Mouse (Mus musculus): ENCODE results near the gene Zfp719. TPM values are rescaled to one million over a fixed set of nuclear protein-coding genes. Genes with fewer than 3 reads are reported as not detected.

The Zfp719 gene
- polyA plus RNA-seq, 1 experiment from 2014 or later, result 18.4 TPM

GRCm38 (mm10) chr7:43625065-43625464 lies 45.7 kb downstream of the Zfp719 start:
- Histone ChIP-seq H3K36me3 (ENCODE audit: control insufficient read depth, insufficient read depth, low read length) (no peaks in the 10 kb centered on the region), H3K9me3 (ENCODE audit: control insufficient read depth, low read length) (no peaks in the 10 kb centered on the region), H3K27ac (ENCODE audit: low read depth, low read length) (no peak overlapping the region), H3K4me3 (ENCODE audit: low read depth, low read length) (no peak overlapping the region), H3K4me2 (ENCODE audit: low read depth) (no peak overlapping the region), H3K27me3 (ENCODE audit: control insufficient read depth, insufficient read depth, low read length) (no peaks in the 10 kb centered on the region), H3K4me1 (ENCODE audit: control insufficient read depth, insufficient read depth, low read length) (no peaks in the 10 kb centered on the region), H3K9ac (ENCODE audit: low read length) (no peak overlapping the region)
- ATAC-seq (ENCODE audit: insufficient read depth, low FRiP score, low TSS enrichment) (no peak), DNase-seq (ENCODE audit: low spot score) (no peak)
- 74% methylated on average over 3 of the region's 3 CpGs for WGBS

GRCm38 (mm10) chr7:43625794-43626422 lies 46.5 kb downstream of the Zfp719 start:
- ATAC-seq (ENCODE audit: insufficient read depth, low FRiP score, low TSS enrichment) (no peak), DNase-seq (ENCODE audit: low spot score) (no peak)
- Histone ChIP-seq H3K27me3 (ENCODE audit: control insufficient read depth, insufficient read depth, low read length) (no peaks in the 10 kb centered on the region), H3K4me3 (ENCODE audit: low read depth, low read length) (no peak overlapping the region), H3K36me3 (ENCODE audit: control insufficient read depth, insufficient read depth, low read length) (no peaks in the 10 kb centered on the region), H3K27ac (ENCODE audit: low read depth, low read length) (no peak overlapping the region), H3K9ac (ENCODE audit: low read length) (no peak overlapping the region), H3K4me2 (ENCODE audit: low read depth) (no peak overlapping the region), H3K9me3 (ENCODE audit: control insufficient read depth, low read length) (no peaks in the 10 kb centered on the region), H3K4me1 (ENCODE audit: control insufficient read depth, insufficient read depth, low read length) (no peaks in the 10 kb centered on the region)
- WGBS, result 85% methylated on average over 8 of the region's 8 CpGs

- WGBS, result 63% methylated on average over 4 of the region's 4 CpGs
- ATAC-seq (ENCODE audit: insufficient read depth, low FRiP score, low TSS enrichment) (no peak), DNase-seq (ENCODE audit: low spot score) (no peak)
- Histone ChIP-seq H3K27me3 (ENCODE audit: control insufficient read depth, insufficient read depth, low read length) (no peaks in the 10 kb centered on the region), H3K4me3 (ENCODE audit: low read depth, low read length) (no peak overlapping the region), H3K9ac (ENCODE audit: low read length) (no peak overlapping the region), H3K36me3 (ENCODE audit: control insufficient read depth, insufficient read depth, low read length) (no peaks in the 10 kb centered on the region), H3K4me2 (ENCODE audit: low read depth) (no peak overlapping the region), H3K4me1 (ENCODE audit: control insufficient read depth, insufficient read depth, low read length) (no peaks in the 10 kb centered on the region), H3K9me3 (ENCODE audit: control insufficient read depth, low read length) (no peaks in the 10 kb centered on the region), H3K27ac (ENCODE audit: low read depth, low read length) (no peak overlapping the region)
Measured at GRCm38 (mm10) chr7:43633940-43634339, 54.5 kb downstream of the Zfp719 start.

GRCm38 (mm10) chr7:43634500-43634899 lies 55.1 kb downstream of the Zfp719 start, which contains the start of gene Ceacam18:
Ceacam18 (plus strand) TSS chr7:43634707.
- no peak within 1 kb of the TSS for H3K4me3 ChIP-seq (ENCODE audit: low read depth, low read length)
- WGBS, result 74% methylated on average over 6 of the region's 6 CpGs
- H3K36me3 ChIP-seq (ENCODE audit: control insufficient read depth, insufficient read depth, low read length), result no peaks in the 10 kb centered on the region
- no peaks in the 10 kb centered on the region for H3K9me3 ChIP-seq (ENCODE audit: control insufficient read depth, low read length)
- ATAC-seq (ENCODE audit: insufficient read depth, low FRiP score, low TSS enrichment) (no peak), DNase-seq (ENCODE audit: low spot score) (no peak)
- no peaks in the 10 kb centered on the region for H3K27me3 ChIP-seq (ENCODE audit: control insufficient read depth, insufficient read depth, low read length)
- no peak within 1 kb of the TSS for H3K9ac ChIP-seq (ENCODE audit: low read length)
- H3K4me2 ChIP-seq (ENCODE audit: low read depth), result no peak within 1 kb of the TSS
- no peaks in the 10 kb centered on the region for H3K4me1 ChIP-seq (ENCODE audit: control insufficient read depth, insufficient read depth, low read length)
- H3K27ac ChIP-seq (ENCODE audit: low read depth, low read length), result no peak within 1 kb of the TSS

- H3K4me2 ChIP-seq (ENCODE audit: low read depth), result no peak overlapping the region
- no peak for ATAC-seq (ENCODE audit: insufficient read depth, low FRiP score, low TSS enrichment)
Measured at GRCm38 (mm10) chr7:43636194-43636593, 56.8 kb downstream of the Zfp719 start.

GRCm38 (mm10) chr7:43637118-43637517 lies 57.7 kb downstream of the Zfp719 start:
- Histone ChIP-seq H3K36me3 (ENCODE audit: control insufficient read depth, insufficient read depth, low read length) (no peaks in the 10 kb centered on the region), H3K27me3 (ENCODE audit: control insufficient read depth, insufficient read depth, low read length) (no peaks in the 10 kb centered on the region), H3K9me3 (ENCODE audit: control insufficient read depth, low read length) (no peaks in the 10 kb centered on the region), H3K4me3 (ENCODE audit: low read depth, low read length) (no peak overlapping the region), H3K9ac (ENCODE audit: low read length) (no peak overlapping the region), H3K27ac (ENCODE audit: low read depth, low read length) (no peak overlapping the region), H3K4me2 (ENCODE audit: low read depth) (no peak overlapping the region), H3K4me1 (ENCODE audit: control insufficient read depth, insufficient read depth, low read length) (no peaks in the 10 kb centered on the region)
- DNase-seq (ENCODE audit: low spot score), result no peak
- no peak for ATAC-seq (ENCODE audit: insufficient read depth, low FRiP score, low TSS enrichment)
- WGBS, result 83% methylated on average over 1 of the region's 1 CpGs

More at GRCm38 (mm10) chr7:43636194-43636593, 56.8 kb downstream of the Zfp719 start:
- Histone ChIP-seq H3K4me3 (ENCODE audit: low read depth, low read length) (no peak overlapping the region), H3K4me1 (ENCODE audit: control insufficient read depth, insufficient read depth, low read length) (no peaks in the 10 kb centered on the region), H3K36me3 (ENCODE audit: control insufficient read depth, insufficient read depth, low read length) (no peaks in the 10 kb centered on the region), H3K9ac (ENCODE audit: low read length) (no peak overlapping the region), H3K9me3 (ENCODE audit: control insufficient read depth, low read length) (no peaks in the 10 kb centered on the region), H3K27me3 (ENCODE audit: control insufficient read depth, insufficient read depth, low read length) (no peaks in the 10 kb centered on the region), H3K27ac (ENCODE audit: low read depth, low read length) (no peak overlapping the region)
- DNase-seq (ENCODE audit: low spot score), result no peak
- 82% methylated on average over 2 of the region's 2 CpGs for WGBS

GRCm38 (mm10) chr7:43642587-43642986 lies 63.2 kb downstream of the Zfp719 start:
- no peak overlapping the region for H3K4me3 ChIP-seq (ENCODE audit: low read depth, low read length)
- no peaks in the 10 kb centered on the region for H3K36me3 ChIP-seq (ENCODE audit: control insufficient read depth, insufficient read depth, low read length)
- no peaks in the 10 kb centered on the region for H3K4me1 ChIP-seq (ENCODE audit: control insufficient read depth, insufficient read depth, low read length)
- H3K9ac ChIP-seq (ENCODE audit: low read length), result no peak overlapping the region
- 82% methylated on average over 5 of the region's 5 CpGs for WGBS
- H3K4me2 ChIP-seq (ENCODE audit: low read depth), result no peak overlapping the region
- no peak overlapping the region for H3K27ac ChIP-seq (ENCODE audit: low read depth, low read length)
- DNase-seq (ENCODE audit: low spot score) (no peak), ATAC-seq (ENCODE audit: insufficient read depth, low FRiP score, low TSS enrichment) (no peak)
- H3K27me3 ChIP-seq (ENCODE audit: control insufficient read depth, insufficient read depth, low read length), result no peaks in the 10 kb centered on the region
- H3K9me3 ChIP-seq (ENCODE audit: control insufficient read depth, low read length), result no peaks in the 10 kb centered on the region

Other genes starting within 250 kb of the Zfp719 start
- gene Siglecf, start 228.3 kb upstream of the Zfp719 start, polyA plus RNA-seq (2014; fragmentation: Nextera tagmentation; extraction: Ambion mirVana), result 0.13 and 0.53 TPM in 2 replicates
- 0.08 and 0.19 TPM in 2 replicates for gene Siglecg, start 171.4 kb upstream of the Zfp719 start, polyA plus RNA-seq (2014; fragmentation: Nextera tagmentation; extraction: Ambion mirVana)
- not detected in 2 replicates for gene Lim2, start 151.9 kb upstream of the Zfp719 start, polyA plus RNA-seq (2014; fragmentation: Nextera tagmentation; extraction: Ambion mirVana)
- gene Nkg7, start 142.5 kb upstream of the Zfp719 start, polyA plus RNA-seq (2014; fragmentation: Nextera tagmentation; extraction: Ambion mirVana), result not detected in 2 replicates
- not detected in 2 replicates for gene Cldnd2, start 138.8 kb upstream of the Zfp719 start, polyA plus RNA-seq (2014; fragmentation: Nextera tagmentation; extraction: Ambion mirVana)
- gene Etfb, start 135.5 kb upstream of the Zfp719 start, polyA plus RNA-seq (2014; fragmentation: Nextera tagmentation; extraction: Ambion mirVana), result 207 and 224 TPM in 2 replicates
- gene Gm45233, start 135.5 kb upstream of the Zfp719 start, polyA plus RNA-seq (2014; fragmentation: Nextera tagmentation; extraction: Ambion mirVana), result not detected in 2 replicates
- gene Vsig10l, start 116.5 kb upstream of the Zfp719 start, polyA plus RNA-seq (2014; fragmentation: Nextera tagmentation; extraction: Ambion mirVana), result 2.0 and 4.0 TPM in 2 replicates
- gene Iglon5, start 89.5 kb upstream of the Zfp719 start, polyA plus RNA-seq (2014; fragmentation: Nextera tagmentation; extraction: Ambion mirVana), result 2.4 and 2.7 TPM in 2 replicates
- gene 4931406B18Rik, start 73.7 kb upstream of the Zfp719 start, polyA plus RNA-seq (2014; fragmentation: Nextera tagmentation; extraction: Ambion mirVana), result not detected in 2 replicates
- 1.2 and 1.3 TPM in 2 replicates for gene Cd33, start 35.2 kb upstream of the Zfp719 start, polyA plus RNA-seq (2014; fragmentation: Nextera tagmentation; extraction: Ambion mirVana)
- gene Zfp658, start 17.4 kb upstream of the Zfp719 start, polyA plus RNA-seq (2014; fragmentation: Nextera tagmentation; extraction: Ambion mirVana), result 7.7 and 8.9 TPM in 2 replicates
- 0.25 and 0.64 TPM in 2 replicates for gene Zfp819, start 27.6 kb downstream of the Zfp719 start, polyA plus RNA-seq (2014; fragmentation: Nextera tagmentation; extraction: Ambion mirVana)
- gene Ceacam18, start 55.1 kb downstream of the Zfp719 start, polyA plus RNA-seq (2014; fragmentation: Nextera tagmentation; extraction: Ambion mirVana), result not detected in 2 replicates
- 0.34 TPM in 1 of 2 replicates, not detected in the other for gene Siglece, start 80.6 kb downstream of the Zfp719 start, polyA plus RNA-seq (2014; fragmentation: Nextera tagmentation; extraction: Ambion mirVana)
- 11.0 and 11.6 TPM in 2 replicates for gene Ctu1, start 92.4 kb downstream of the Zfp719 start, polyA plus RNA-seq (2014; fragmentation: Nextera tagmentation; extraction: Ambion mirVana)
- gene Klk14, start 110.8 kb downstream of the Zfp719 start, polyA plus RNA-seq (2014; fragmentation: Nextera tagmentation; extraction: Ambion mirVana), result not detected in 2 replicates
- gene Klk13, start 133.0 kb downstream of the Zfp719 start, polyA plus RNA-seq (2014; fragmentation: Nextera tagmentation; extraction: Ambion mirVana), result 0.39 TPM in 1 of 2 replicates, not detected in the other
- not detected in 2 replicates for gene Klk12, start 189.3 kb downstream of the Zfp719 start, polyA plus RNA-seq (2014; fragmentation: Nextera tagmentation; extraction: Ambion mirVana)
- not detected in 2 replicates for gene Klk11, start 195.0 kb downstream of the Zfp719 start, polyA plus RNA-seq (2014; fragmentation: Nextera tagmentation; extraction: Ambion mirVana)
- not detected in 2 replicates for gene Klk10, start 201.4 kb downstream of the Zfp719 start, polyA plus RNA-seq (2014; fragmentation: Nextera tagmentation; extraction: Ambion mirVana)
- not detected in 2 replicates for gene Klk9, start 212.3 kb downstream of the Zfp719 start, polyA plus RNA-seq (2014; fragmentation: Nextera tagmentation; extraction: Ambion mirVana)
- 8.6 and 9.4 TPM in 2 replicates for gene Klk8, start 218.0 kb downstream of the Zfp719 start, polyA plus RNA-seq (2014; fragmentation: Nextera tagmentation; extraction: Ambion mirVana)
- not detected in 2 replicates for gene Klk7, start 231.7 kb downstream of the Zfp719 start, polyA plus RNA-seq (2014; fragmentation: Nextera tagmentation; extraction: Ambion mirVana)
- gene Klk6, start 244.9 kb downstream of the Zfp719 start, polyA plus RNA-seq (2014; fragmentation: Nextera tagmentation; extraction: Ambion mirVana), result not detected in 2 replicates

All from neural tube, embryonic 11.5 days (tissue).